Mouse (Mus musculus): Measurements from ENCODE around the gene Rasgrp4.

DNA sequence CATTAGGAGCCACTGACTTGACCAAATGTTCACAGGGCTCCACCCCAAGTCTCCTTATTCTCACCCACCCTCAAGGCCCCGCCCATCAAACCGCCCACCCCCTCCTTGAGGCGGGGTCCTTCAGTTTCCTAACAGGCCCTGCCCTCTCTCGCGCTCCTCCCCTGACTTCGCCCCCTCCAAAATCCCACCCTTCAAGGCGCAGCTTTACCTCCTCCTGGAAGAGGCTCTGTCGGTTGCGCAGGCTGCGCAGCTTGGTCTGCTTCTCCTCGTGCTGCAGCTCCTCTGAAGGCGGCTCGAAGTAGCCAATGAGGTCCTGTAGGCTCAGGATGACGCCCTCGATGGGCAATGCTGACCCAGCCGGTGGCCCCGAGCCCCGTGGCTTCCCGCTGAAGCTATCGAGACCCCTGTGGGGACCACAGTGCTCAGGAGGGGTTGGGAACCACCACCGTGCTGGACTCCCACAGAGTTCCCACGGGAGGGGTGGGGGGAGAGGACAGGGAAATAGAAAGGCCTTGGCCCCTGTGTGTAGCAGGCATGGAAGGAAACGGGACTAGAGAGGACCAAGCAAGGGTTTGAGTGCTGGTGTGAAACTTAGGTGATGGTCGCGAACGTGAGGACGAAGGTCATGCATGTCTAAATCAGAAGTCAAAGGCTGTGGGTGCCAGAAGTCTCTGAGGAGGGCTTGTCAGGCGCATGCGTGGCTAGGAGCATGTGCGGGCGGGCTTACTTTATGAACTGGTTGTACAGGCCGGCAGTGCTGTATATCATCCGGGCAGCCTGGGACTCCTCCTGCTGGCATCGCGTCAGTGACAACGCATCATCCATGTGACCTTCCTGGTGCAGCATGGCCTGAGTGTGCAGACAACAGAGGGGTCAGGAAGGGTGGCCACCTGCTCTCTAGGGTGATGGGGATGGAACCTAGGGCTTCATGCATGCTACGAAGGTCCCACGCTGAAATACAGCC is 25.4 kb upstream of the Rasgrp4 start:
- TF ChIP-seq POLR2A (IDR thresholded peaks at IDR 0.05; ENCODE audit: control insufficient read depth in 1 of 2, insufficient read depth in 1 of 2, low read depth in 1 of 2, low read length in 2 of 2, poor library complexity in 1 of 2) (no peak), TAL1 (IDR thresholded peaks at IDR 0.05; ENCODE audit: low read length) (no peak), CTCF (IDR thresholded peaks at IDR 0.05 in 2 of 3, conservative IDR thresholded peaks at IDR 0.05 in 1 of 3; ENCODE audit: control insufficient read depth in 1 of 3, insufficient read depth in 1 of 3, low read depth in 2 of 3, low read length in 3 of 3, poor library complexity in 1 of 3, severe bottlenecking in 1 of 3) (no peak), EP300 (IDR thresholded peaks at IDR 0.05; ENCODE audit: low read depth in 1 of 2, low read length in 2 of 2) (no peak), ETS1 (IDR thresholded peaks at IDR 0.05; ENCODE audit: low read depth, low read length) (no peak), MAX (IDR thresholded peaks at IDR 0.05; ENCODE audit: low read length) (no peak), MYC (IDR thresholded peaks at IDR 0.05; ENCODE audit: low read depth, low read length) (no peak), USF2 (IDR thresholded peaks at IDR 0.05; ENCODE audit: borderline replicate concordance in 1 of 2, insufficient read depth in 1 of 2, low read depth in 1 of 2, low read length in 2 of 2) (no peak), KAT2A (conservative IDR thresholded peaks at IDR 0.05; ENCODE audit: low read depth, low read length) (no peak), TBP (IDR thresholded peaks at IDR 0.05; ENCODE audit: low read depth, low read length) (no peak), SMC3 (IDR thresholded peaks at IDR 0.05; ENCODE audit: low read depth, low read length) (no peak), MAZ (IDR thresholded peaks at IDR 0.05; ENCODE audit: low read depth, low read length) (no peak), E2F4 (IDR thresholded peaks at IDR 0.05; ENCODE audit: borderline replicate concordance, low read depth, low read length) (no peak)
